Mouse (Mus musculus): ENCODE results near the gene Nt5m. TPM values are rescaled to one million over a fixed set of nuclear protein-coding genes. Genes with fewer than 3 reads are reported as not detected.

Gene Nt5m
- polyA plus RNA-seq, 1 experiment, result 99.5 TPM

- H3K27ac ChIP-seq (ENCODE audit: insufficient read depth, low read length), result no peak overlapping the region
- no peak for DNase-seq
- H3K27me3 ChIP-seq (ENCODE audit: control insufficient read depth, insufficient read depth, low read length), result no peaks in the 10 kb centered on the region
- no peak overlapping the region for H3K4me3 ChIP-seq (replicated peaks; ENCODE audit: insufficient read depth, low read depth, low read length)
- WGBS, result 42% methylated on average over 17 of the region's 17 CpGs
- H3K4me1 ChIP-seq (ENCODE audit: control insufficient read depth, insufficient read depth, low read length), result no peaks in the 10 kb centered on the region
- TF ChIP-seq CTCF (IDR thresholded peaks at IDR 0.05; ENCODE audit: borderline replicate concordance, insufficient read depth, low read depth, low read length) (no peak), POLR2A (IDR thresholded peaks at IDR 0.05; ENCODE audit: borderline replicate concordance, insufficient read depth, low read length) (no peak)
Observed at GRCm38 (mm10) chr11:59885217-59885986, 46.2 kb downstream of the Nt5m start.

- WGBS, result 75% methylated on average over 1 of the region's 1 CpGs
- H3K4me3 ChIP-seq (replicated peaks; ENCODE audit: insufficient read depth, low read depth, low read length), result no peak overlapping the region
- DNase-seq, result no peak
- H3K4me1 ChIP-seq (ENCODE audit: control insufficient read depth, insufficient read depth, low read length), result no peaks in the 10 kb centered on the region
- H3K27ac ChIP-seq (ENCODE audit: insufficient read depth, low read length), result no peak overlapping the region
- TF ChIP-seq CTCF (IDR thresholded peaks at IDR 0.05; ENCODE audit: borderline replicate concordance, insufficient read depth, low read depth, low read length), result no peak
- no peak for TF ChIP-seq POLR2A (IDR thresholded peaks at IDR 0.05; ENCODE audit: borderline replicate concordance, insufficient read depth, low read length)
- H3K27me3 ChIP-seq (ENCODE audit: control insufficient read depth, insufficient read depth, low read length), result no peaks in the 10 kb centered on the region
Observed at GRCm38 (mm10) chr11:59886952-59887351, 47.7 kb downstream of the Nt5m start.

- no peak for TF ChIP-seq CTCF (IDR thresholded peaks at IDR 0.05; ENCODE audit: borderline replicate concordance, insufficient read depth, low read depth, low read length)
- H3K27ac ChIP-seq (ENCODE audit: insufficient read depth, low read length), result no peak overlapping the region
- WGBS, result 38% methylated on average over 5 of the region's 5 CpGs
Observed at GRCm38 (mm10) chr11:59888151-59888550, 48.9 kb downstream of the Nt5m start.

GRCm38 (mm10) chr11:59891854-59892253 is 52.6 kb downstream of the Nt5m start:
- Histone ChIP-seq H3K27ac (ENCODE audit: insufficient read depth, low read length) (no peak overlapping the region), H3K4me1 (ENCODE audit: control insufficient read depth, insufficient read depth, low read length) (no peaks in the 10 kb centered on the region), H3K4me3 (replicated peaks; ENCODE audit: insufficient read depth, low read depth, low read length) (no peak overlapping the region), H3K27me3 (ENCODE audit: control insufficient read depth, insufficient read depth, low read length) (no peaks in the 10 kb centered on the region)
- DNase-seq, result no peak
- 21% methylated on average over 6 of the region's 6 CpGs for WGBS
- TF ChIP-seq POLR2A (IDR thresholded peaks at IDR 0.05; ENCODE audit: borderline replicate concordance, insufficient read depth, low read length) (no peak), CTCF (IDR thresholded peaks at IDR 0.05; ENCODE audit: borderline replicate concordance, insufficient read depth, low read depth, low read length) (no peak)

More at GRCm38 (mm10) chr11:59888151-59888550, 48.9 kb downstream of the Nt5m start:
- Histone ChIP-seq H3K4me1 (ENCODE audit: control insufficient read depth, insufficient read depth, low read length) (no peaks in the 10 kb centered on the region), H3K27me3 (ENCODE audit: control insufficient read depth, insufficient read depth, low read length) (no peaks in the 10 kb centered on the region), H3K4me3 (replicated peaks; ENCODE audit: insufficient read depth, low read depth, low read length) (no peak overlapping the region)
- no peak for DNase-seq

- WGBS, result 78% methylated on average over 10 of the region's 10 CpGs
- no peak for TF ChIP-seq POLR2A (IDR thresholded peaks at IDR 0.05; ENCODE audit: borderline replicate concordance, insufficient read depth, low read length)
- no peak for TF ChIP-seq CTCF (IDR thresholded peaks at IDR 0.05; ENCODE audit: borderline replicate concordance, insufficient read depth, low read depth, low read length)
Observed at GRCm38 (mm10) chr11:59893153-59893788, 54.0 kb downstream of the Nt5m start.

GRCm38 (mm10) chr11:59894916-59895315 is 55.7 kb downstream of the Nt5m start:
- no peak for DNase-seq
- H3K4me3 ChIP-seq (replicated peaks; ENCODE audit: insufficient read depth, low read depth, low read length), result no peak overlapping the region
- no peaks in the 10 kb centered on the region for H3K27me3 ChIP-seq (ENCODE audit: control insufficient read depth, insufficient read depth, low read length)
- H3K4me1 ChIP-seq (ENCODE audit: control insufficient read depth, insufficient read depth, low read length), result peaks cover 3% of the 10 kb centered on the region; the same call in 1 of the 2 replicates
- H3K27ac ChIP-seq (ENCODE audit: insufficient read depth, low read length), result no peak overlapping the region
- 90% methylated on average over 6 of the region's 6 CpGs for WGBS
- TF ChIP-seq POLR2A (IDR thresholded peaks at IDR 0.05; ENCODE audit: borderline replicate concordance, insufficient read depth, low read length) (no peak), CTCF (IDR thresholded peaks at IDR 0.05; ENCODE audit: borderline replicate concordance, insufficient read depth, low read depth, low read length) (no peak)

More at GRCm38 (mm10) chr11:59893153-59893788, 54.0 kb downstream of the Nt5m start:
- no peak for DNase-seq
- Histone ChIP-seq H3K4me3 (replicated peaks; ENCODE audit: insufficient read depth, low read depth, low read length) (no peak overlapping the region), H3K27ac (ENCODE audit: insufficient read depth, low read length) (no peak overlapping the region), H3K4me1 (ENCODE audit: control insufficient read depth, insufficient read depth, low read length) (no peaks in the 10 kb centered on the region), H3K27me3 (ENCODE audit: control insufficient read depth, insufficient read depth, low read length) (no peaks in the 10 kb centered on the region)

GRCm38 (mm10) chr11:59895316-59895715 is 56.1 kb downstream of the Nt5m start:
- Histone ChIP-seq H3K4me1 (ENCODE audit: control insufficient read depth, insufficient read depth, low read length) (peaks cover 7% of the 10 kb centered on the region; the same call in 1 of the 2 replicates), H3K27ac (ENCODE audit: insufficient read depth, low read length) (no peak overlapping the region), H3K4me3 (replicated peaks; ENCODE audit: insufficient read depth, low read depth, low read length) (no peak overlapping the region), H3K27me3 (ENCODE audit: control insufficient read depth, insufficient read depth, low read length) (no peaks in the 10 kb centered on the region)
- WGBS, result 60% methylated on average over 8 of the region's 8 CpGs
- TF ChIP-seq CTCF (IDR thresholded peaks at IDR 0.05; ENCODE audit: borderline replicate concordance, insufficient read depth, low read depth, low read length), result no peak
- TF ChIP-seq POLR2A (IDR thresholded peaks at IDR 0.05; ENCODE audit: borderline replicate concordance, insufficient read depth, low read length), result no peak
- DNase-seq, result no peak
